Mouse (Mus musculus) bone marrow macrophage, adult 2 months (primary cell): ENCODE measurements at regions not wholly inside any gene's neighbourhood (a gene's known extent, or its start where the extent isn't known, plus 50 kb on each side); places are given as distances from the start of the nearest gene placed in this dataset.

Experiments used
- H3K27ac ChIP-seq: 2 replicates; pipeline ENCODE4 v1.5.1; 2012; ENCODE audit warnings: low read depth, low read length; ENCODE audit not compliant: insufficient read depth
- H3K4me1 ChIP-seq: 2 replicates; pipeline ENCODE4 v1.6.1; 2012; ENCODE audit warnings: low read length; ENCODE audit not compliant: control insufficient read depth, insufficient read depth
- H3K4me3 ChIP-seq: 2 replicates; pipeline ENCODE4 v1.5.1; 2012; ENCODE audit warnings: mild to moderate bottlenecking, low read length, moderate library complexity; ENCODE audit not compliant: insufficient read depth
- CTCF ChIP-seq: IDR thresholded peaks from 2 replicates; pipeline ENCODE4 v1.5.1; 2012; ENCODE audit warnings: low read depth, mild to moderate bottlenecking, low read length, moderate library complexity
- POLR2A ChIP-seq: IDR thresholded peaks from 2 replicates; pipeline ENCODE4 v1.6.1; 2012; ENCODE audit warnings: mild to moderate bottlenecking, low read depth, low read length, borderline replicate concordance

DNA sequence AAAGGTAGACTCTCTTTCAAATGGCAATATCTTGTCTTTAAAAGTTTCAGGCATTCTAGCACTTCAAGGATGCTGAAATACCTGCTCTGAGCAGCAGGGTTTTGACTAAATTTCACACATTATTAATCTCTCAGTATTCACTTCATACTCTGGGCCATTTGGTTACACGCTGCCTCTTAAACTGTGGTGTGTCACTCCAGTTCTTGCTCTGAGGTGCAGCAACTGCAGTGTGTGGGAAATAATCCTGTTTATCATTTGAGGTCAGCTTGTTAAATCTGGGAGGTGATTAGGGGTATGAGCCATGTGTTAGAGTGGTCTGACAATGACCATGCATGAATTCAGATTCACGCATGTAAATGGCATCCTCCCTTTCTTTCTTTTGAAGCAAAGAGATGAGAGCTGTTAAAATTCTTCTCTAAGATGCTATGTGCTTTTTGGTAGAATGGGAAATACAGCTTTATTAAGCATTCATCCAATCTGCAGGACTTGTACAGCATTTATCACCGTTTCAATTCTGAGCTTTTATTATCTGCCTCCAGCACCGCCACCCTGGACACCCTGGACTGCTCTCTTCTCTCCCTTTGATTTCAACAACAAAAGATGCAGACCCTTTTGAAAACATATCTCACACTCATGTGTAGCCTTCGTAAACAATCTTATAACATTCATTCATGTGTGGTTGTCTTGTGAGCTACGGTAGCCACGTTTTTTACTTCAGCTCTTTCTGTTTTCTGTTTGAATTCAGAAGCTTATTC, 362.4 kb upstream of the Gm38303 start:
- H3K4me3 ChIP-seq: no peak overlapping the region
- no peak overlapping the region for H3K27ac ChIP-seq
- no peaks in the 10 kb centered on the region for H3K4me1 ChIP-seq
- TF ChIP-seq POLR2A: no peak
- no peak for TF ChIP-seq CTCF

DNA sequence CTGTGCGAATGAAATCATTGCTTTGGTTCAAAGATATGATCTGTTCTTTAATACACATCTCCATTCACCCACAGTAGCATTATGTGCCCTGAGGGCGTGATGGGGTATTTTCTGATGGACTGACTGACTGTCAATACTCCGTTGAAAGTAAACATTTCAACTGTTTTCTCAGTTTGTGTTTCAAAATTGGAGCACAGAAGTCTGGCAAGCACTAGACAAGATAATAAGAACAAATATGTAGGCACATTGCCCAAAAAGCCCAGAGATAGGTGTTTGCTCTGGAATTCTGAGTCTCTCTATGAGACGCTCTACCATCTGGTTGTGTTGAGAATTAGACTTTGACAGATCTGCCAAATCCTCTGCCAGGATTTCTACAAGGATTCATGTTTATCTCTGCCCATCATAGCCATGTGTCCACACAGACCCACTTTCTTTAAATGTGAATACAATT, 350.0 kb upstream of the Gm38303 start:
- Histone ChIP-seq H3K27ac (no peak overlapping the region), H3K4me3 (no peak overlapping the region), H3K4me1 (no peaks in the 10 kb centered on the region)
- TF ChIP-seq CTCF: no peak
- TF ChIP-seq POLR2A: no peak

DNA sequence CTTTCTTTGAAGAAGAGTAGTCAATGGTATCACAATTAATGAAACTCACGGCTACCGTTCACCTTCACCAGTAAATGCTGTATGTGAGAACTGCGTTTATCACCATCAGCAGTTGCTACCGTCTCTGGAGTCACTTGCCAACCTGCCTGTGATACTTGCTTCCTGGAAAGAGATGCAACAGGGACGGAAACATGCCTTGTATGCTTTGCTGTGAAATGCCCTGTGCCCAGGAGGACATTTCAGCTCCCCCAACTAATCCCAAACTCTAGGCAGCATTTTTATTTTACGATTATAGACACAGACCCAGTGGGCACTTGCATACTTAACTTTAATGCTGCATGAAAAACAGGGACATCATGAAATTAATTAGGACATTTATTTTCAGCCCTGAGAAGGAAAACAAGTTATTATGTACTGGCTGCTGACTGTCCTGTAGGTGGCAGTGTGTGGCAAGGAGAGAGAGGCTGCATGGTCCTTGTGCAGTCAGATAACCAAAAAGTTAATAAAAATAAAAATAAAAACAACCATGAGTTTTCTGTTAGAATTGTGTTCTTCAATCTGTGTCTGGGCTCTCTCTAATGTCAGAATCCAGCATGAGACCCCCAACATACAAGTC, 349.5 kb upstream of the Gm38303 start:
- TF ChIP-seq POLR2A (no peak), CTCF (0 out of 2 replicates have a peak, but pooled peaks have one; percentile 23)
- Histone ChIP-seq H3K4me1 (no peaks in the 10 kb centered on the region), H3K4me3 (no peak overlapping the region), H3K27ac (no peak overlapping the region)

DNA sequence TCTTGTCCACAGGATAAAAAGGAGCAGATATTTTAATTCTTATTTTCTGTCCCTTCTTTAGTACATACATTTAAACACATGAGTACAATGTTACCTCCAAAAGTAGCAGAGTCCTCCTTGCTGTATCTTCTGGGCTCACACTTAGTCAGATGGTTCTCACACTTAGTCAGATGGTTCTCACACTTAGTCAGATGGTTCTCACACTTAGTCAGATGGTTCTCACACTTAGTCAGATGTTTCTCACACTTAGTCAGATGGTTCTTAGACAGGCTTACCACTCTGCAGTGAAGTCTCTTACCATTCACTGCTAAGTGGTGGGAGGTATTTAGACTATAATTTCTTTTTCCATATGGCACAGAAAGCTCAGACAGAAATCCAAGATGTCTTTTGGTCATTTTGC, 346.5 kb upstream of the Gm38303 start:
- H3K4me3 ChIP-seq: no peak overlapping the region
- H3K27ac ChIP-seq: no peak overlapping the region
- no peak for TF ChIP-seq CTCF
- TF ChIP-seq POLR2A: no peak
- H3K4me1 ChIP-seq: no peaks in the 10 kb centered on the region

DNA sequence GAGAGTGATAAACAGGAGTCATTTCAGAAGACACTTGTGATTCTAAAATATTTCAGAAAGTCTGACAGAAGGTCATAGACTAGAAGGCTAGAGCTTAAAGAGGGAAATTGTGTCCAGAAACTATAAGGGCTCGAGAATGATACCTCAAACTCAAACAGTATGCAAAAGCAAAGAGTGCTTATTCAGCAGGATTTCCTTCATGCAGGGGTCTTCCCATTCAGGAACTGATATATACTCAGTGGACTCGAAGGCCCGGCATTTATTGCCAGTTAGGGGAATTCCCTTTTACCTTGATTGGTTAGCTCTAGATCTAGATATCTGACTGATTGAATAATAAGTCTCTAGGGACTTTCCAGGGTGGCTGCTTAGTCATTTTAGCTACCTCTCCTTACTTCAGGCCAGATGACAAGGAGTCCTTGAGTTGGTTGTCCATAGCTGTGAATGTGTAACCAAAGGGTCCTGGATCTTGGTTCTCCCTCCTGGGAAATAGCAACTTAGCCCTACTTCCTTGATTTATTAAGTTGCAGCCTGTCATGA, 312.6 kb upstream of the Gm38303 start:
- TF ChIP-seq POLR2A (no peak), CTCF (no peak)
- no peak overlapping the region for H3K4me3 ChIP-seq
- H3K27ac ChIP-seq: no peak overlapping the region
- no peaks in the 10 kb centered on the region for H3K4me1 ChIP-seq
